9 mouse cellular contexts compared by ENCODE assay signal in the genomic region with DNA sequence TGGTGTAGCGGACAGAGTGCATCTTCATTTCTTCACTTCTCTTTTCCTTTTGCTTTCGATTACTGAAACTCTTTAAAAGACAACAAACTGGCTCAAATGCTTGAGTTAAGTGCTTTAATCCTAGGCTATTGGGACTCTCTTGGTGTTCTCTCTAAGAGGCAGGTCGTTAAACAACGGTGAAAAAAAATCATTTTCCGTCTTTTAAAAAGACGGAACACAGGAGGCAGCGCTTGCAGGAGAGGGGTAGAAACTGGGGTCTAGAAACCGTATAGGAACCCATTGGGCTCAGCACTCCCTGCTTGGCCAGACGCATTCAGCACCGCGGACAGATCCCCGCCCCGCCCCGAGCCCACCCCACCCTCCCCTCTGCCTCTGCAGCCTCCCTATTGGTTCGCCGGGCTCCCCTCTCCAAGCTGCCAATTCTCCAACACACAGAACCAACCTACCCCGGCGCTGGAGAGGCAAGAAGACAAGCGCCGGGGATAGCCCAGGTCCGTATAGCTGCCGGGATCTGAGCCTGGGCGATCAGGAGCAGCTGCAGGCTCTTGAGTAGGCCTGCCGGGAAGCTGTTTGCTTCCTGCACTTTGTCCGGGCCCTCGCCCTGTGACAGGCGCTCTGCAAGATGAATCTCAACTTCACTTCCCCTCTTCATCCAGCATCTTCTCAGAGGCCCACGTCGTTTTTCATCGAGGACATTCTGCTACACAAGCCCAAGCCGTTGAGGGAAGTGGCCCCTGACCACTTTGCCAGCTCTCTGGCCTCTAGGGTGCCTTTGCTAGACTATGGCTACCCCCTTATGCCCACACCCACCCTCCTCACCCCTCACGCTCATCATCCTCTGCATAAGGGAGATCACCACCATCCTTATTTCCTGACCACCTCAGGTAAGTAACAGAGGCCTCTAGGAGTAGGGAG. TPM values are rescaled to one million over a fixed set of nuclear protein-coding genes. Genes with fewer than 3 reads are reported as not detected.
DNase-seq lines count a peak whose midpoint lies in the region; ATAC-seq lines count a peak whose summit lies in the region.
"Had no signal": no experiment of that assay in that cellular context is flagged by ENCODE, and none has a peak within 500 bp of the region (broad histone marks: within the 10 kb centered on the region; RNA-seq: fewer than 3 reads in every experiment).

A gene (plus strand): TSS at position 572 of the 915 bp plus-strand sequence.

- H3K4me3 ChIP-seq in forebrain, embryonic 13.5 days = peak within 1 kb of the TSS; percentile 11; the same call in 1 of the 2 replicates
- H3K4me3 ChIP-seq in liver, embryonic 16.5 days (ENCODE audit: low read depth, low read length) = no peak within 1 kb of the TSS

- no peaks in the 10 kb centered on the region for H3K9me3 ChIP-seq in forebrain, embryonic 13.5 days (replicated peaks)
- H3K9me3 ChIP-seq in liver, embryonic 16.5 days (replicated peaks; ENCODE audit: control insufficient read depth, low read length) = no peaks in the 10 kb centered on the region

- H3K27me3 ChIP-seq in forebrain, embryonic 13.5 days = peaks cover 96% of the 10 kb centered on the region
- peaks cover 91% of the 10 kb centered on the region for H3K27me3 ChIP-seq in liver, embryonic 16.5 days (ENCODE audit: control insufficient read depth, insufficient read depth, low read depth, low read length)

- H3K4me2 ChIP-seq in forebrain, embryonic 13.5 days = peak within 1 kb of the TSS; percentile 22
- peak within 1 kb of the TSS; percentile 5; the same call in 1 of the 2 replicates for H3K4me2 ChIP-seq in liver, embryonic 16.5 days (ENCODE audit: low read depth, low read length)

- no peak within 1 kb of the TSS for H3K9ac ChIP-seq in forebrain, embryonic 13.5 days
- no peak within 1 kb of the TSS for H3K9ac ChIP-seq in liver, embryonic 16.5 days (ENCODE audit: low read depth, low read length)

- DNase-seq in ES-CJ7 (ENCODE audit: low read depth, low spot score) (peak; percentile 81), ZHBTc4 (ENCODE audit: low read depth, low spot score) (peak; percentile 87)
- peak; percentile 23 for DNase-seq in induced T-regulatory cell, adult 2 months (ENCODE audit: low read depth)
- peak; percentile 49 for DNase-seq in ovary, postnatal 14 days (ENCODE audit: low spot score)
- no peak for DNase-seq in cerebellum, adult 8-10 months
- no peak for DNase-seq in right cerebral cortex, postnatal 36 days (ENCODE audit: low spot score in 2 of 2)

- H3K4me1 ChIP-seq in forebrain, embryonic 13.5 days = peaks cover 22% of the 10 kb centered on the region
- H3K4me1 ChIP-seq in liver, embryonic 16.5 days (ENCODE audit: control insufficient read depth, low read depth, low read length) = no peaks in the 10 kb centered on the region

- ATAC-seq in forebrain, embryonic 13.5 days = peak; percentile 80
- ATAC-seq in liver, embryonic 16.5 days (ENCODE audit: low read depth) = no peak

- no peaks in the 10 kb centered on the region for H3K36me3 ChIP-seq in forebrain, embryonic 13.5 days (ENCODE audit: poor library complexity, severe bottlenecking)
- no peaks in the 10 kb centered on the region for H3K36me3 ChIP-seq in liver, embryonic 16.5 days (ENCODE audit: control insufficient read depth, insufficient read depth)

- 2% methylated on average over 32 of the region's 32 CpGs for WGBS in forebrain, embryonic 13.5 days
- 2% methylated on average over 32 of the region's 32 CpGs for WGBS in liver, embryonic 16.5 days (ENCODE audit: insufficient replicate concordance)

- H3K27ac ChIP-seq in forebrain, embryonic 13.5 days = no peak within 1 kb of the TSS
- no peak within 1 kb of the TSS for H3K27ac ChIP-seq in liver, embryonic 16.5 days (ENCODE audit: low read length)

RNA-seq across cellular contexts. Expression of the gene that starts here (rescaled TPM):
- polyA plus RNA-seq in forebrain, embryonic 13.5 days (2015; fragmentation: Nextera tagmentation; extraction: Ambion mirVana) = 0.69 and 1.6 TPM in 2 replicates
- not detected in 2 replicates for polyA plus RNA-seq in liver, embryonic 16.5 days (2015; fragmentation: Nextera tagmentation; extraction: Ambion mirVana)
- polyA plus RNA-seq: small intestine, adult 2 months had no signal

Comparison
In these comparisons a context has a peak if more than half of its experiments do, and no peak if none do; other contexts are left out.
1. DNase-seq: peak in ES-CJ7 (single experiment), ZHBTc4 (single experiment), induced T-regulatory cell, adult 2 months (single experiment) and ovary, postnatal 14 days (single experiment); none in cerebellum, adult 8-10 months (single experiment) and right cerebral cortex, postnatal 36 days (0 of 2).